Mouse (Mus musculus): ENCODE measurements around the gene Shh.

Gene Shh

DNA sequence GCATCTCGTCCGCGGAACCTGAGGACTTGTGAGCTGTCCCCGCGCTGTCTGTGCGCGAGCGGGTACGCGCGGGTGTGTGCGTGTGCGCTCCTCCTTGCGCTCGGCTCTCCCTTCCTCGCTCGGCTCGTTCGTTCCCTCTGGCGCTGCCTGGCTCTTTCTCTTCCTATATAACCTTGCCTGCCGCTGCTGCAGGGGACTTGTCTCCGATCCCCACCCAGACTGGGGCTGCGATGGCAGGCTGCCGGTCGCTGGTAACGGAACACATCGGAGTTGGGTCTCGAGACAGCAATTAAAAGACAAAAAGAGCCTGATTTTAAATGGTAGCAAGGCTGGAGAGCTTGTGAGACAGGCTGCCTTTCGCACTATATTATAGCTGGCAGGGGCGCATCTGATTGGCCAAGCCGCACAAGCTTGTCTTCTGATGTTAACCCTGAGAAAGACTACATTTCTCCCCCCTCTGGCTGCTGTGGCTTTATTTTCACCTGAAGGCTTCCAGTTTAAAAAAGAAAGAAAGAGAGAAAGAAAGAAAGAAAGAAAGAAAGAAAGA is at the start of gene Shh:
Gene Shh, minus strand, starts transcription at position 497 of the 547 bp plus-strand sequence.
- DNase-seq (ENCODE audit: low read depth, low spot score) = no peak

DNA sequence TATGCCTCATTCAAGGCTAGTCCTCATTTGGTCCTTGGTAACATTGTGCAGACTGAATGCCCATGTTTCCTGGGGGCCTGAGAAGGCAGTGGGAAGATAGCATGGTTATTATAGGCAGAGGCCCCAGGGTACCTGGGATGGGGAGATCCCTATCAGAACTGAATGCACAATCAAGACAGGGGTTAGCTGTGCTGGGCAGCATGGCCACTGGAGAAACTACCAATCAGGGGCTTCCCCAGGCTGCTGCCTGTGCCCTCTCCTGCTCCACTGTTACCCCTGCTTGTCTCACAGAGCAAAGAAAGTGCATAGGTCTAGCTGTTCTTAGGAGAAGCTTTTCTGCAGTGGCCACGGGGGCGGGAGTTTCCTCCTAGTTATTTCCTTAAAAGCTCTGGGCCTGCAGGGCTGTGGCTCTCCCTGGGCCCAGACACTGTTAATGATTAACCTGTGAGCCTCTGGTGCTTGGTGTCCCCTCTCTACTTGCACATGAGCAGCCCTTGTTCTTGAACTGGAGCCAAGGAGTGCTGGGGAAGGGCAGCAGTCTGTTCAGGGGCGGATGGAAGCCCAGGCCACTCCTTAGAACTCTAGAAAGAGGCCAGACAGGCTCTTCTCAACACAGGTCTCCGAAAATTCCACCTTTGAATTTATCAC is 33.9 kb upstream of the Shh start:
- DNase-seq (ENCODE audit: low read depth, low spot score) = no peak

DNA sequence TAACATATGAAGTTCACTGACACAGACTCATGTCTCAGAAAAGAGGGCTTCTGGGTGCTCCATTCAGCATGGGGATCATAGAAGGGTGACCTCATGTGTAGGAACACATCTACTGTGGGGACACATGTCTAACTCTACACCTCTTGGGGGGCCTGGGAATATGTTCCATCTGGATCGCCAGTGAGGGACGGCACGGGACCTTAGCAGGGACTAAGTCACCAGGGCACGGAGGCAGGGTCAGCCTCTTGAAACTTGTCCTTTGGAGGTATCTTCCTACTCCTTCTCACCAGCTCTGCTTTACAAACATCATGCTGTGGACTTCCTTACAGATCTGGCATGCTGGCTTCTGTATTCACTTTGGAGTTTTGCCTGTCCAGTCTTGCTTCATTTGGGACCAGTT is 31.8 kb upstream of the Shh start:
- DNase-seq (ENCODE audit: low read depth, low spot score) = no peak

- DNase-seq (ENCODE audit: low read depth, low spot score) = no peak
Observed at GRCm38 (mm10) chr5:28495712-28496650, 28.9 kb upstream of the Shh start.

GRCm38 (mm10) chr5:28493550-28493949 is 26.5 kb upstream of the Shh start:
- no peak for DNase-seq (ENCODE audit: low read depth, low spot score)

DNA sequence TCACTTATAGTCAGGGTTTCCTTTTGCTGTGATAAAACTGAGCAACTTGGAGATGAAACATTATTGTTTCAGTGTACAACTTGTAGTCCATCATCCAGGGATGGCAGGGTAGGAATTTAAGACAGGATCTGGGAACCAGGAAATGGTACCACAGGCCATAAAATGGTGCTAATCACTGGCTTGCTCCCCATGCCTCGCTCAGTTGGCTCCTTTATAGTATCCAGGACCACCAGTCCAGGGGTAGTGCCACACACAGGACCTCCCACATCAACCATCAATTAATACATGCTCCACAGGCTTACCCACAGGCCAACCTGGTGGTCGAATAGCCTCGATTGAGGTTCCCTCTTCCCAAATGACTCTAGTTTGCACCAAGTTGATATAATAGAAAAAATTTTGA is 15.9 kb upstream of the Shh start:
- DNase-seq (ENCODE audit: low read depth, low spot score) = no peak

GRCm38 (mm10) chr5:28481730-28482129 is 14.7 kb upstream of the Shh start:
- no peak for DNase-seq (ENCODE audit: low read depth, low spot score)

DNA sequence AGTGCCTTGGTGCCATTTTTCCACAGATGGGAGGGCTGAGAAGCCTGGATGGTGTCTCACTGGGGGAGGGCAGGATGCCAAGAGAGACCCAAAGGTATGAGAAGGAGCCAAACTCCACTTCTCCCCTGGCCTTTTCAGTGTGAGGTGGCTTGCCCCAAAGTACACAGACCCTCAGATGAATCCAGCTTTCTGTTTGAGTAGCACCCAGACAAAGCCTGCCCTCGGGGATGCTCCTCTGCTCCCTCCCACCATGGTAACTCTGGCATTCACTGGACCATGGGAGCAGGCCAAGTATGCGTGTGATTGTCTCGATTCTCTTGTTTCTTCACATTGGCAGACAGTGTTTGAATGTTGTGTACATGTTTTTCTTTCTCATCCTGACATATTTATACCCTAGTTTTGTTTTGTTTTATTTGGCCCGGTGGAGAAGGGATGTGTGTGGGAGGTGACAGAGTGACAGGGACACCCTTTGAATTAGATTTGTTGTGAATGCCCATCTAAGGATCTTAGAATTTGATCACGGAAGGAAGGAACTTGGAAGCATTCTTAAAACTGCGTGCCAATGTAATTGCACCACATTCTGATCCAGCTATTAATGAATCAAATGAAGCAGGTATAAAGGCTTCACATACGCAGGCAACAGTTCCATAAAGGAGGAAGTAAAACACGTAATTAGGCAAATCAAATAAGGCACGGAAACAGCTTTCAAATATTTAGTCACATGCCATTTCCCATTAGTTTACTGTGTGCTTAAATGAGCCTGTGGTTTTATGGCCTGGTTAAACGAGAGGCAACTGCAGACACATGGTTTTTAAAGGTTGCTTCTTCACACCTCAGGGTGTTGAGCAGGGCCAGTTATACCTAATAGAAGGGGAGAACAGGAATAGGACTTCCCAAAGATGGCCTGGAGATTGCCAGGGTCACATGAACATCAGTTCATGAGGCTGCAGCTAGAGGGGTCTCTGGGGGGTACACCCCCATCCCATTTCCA is 9.6 kb upstream of the Shh start:
- DNase-seq (ENCODE audit: low read depth, low spot score) = no peak

DNA sequence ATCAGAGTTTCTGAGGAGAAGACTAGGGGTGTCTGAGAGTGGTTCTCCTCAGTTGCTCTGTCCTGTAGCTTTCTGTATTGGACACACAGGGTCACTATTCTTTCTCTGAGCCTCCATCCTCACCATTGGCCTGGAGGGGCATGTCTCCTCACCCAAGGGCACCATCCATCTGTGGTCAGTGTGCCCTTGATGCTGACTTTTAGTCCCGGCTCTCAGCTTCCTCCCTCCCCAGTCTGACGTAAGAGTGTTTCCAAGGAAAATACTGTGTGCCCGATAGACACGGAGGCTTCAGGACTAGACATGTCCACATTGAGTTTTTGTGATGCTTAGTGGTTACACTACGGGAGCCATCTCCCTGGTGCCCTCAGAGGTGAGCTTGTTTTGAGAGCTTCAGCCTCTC is 6.5 kb upstream of the Shh start:
- no peak for DNase-seq (ENCODE audit: low read depth, low spot score)

DNA sequence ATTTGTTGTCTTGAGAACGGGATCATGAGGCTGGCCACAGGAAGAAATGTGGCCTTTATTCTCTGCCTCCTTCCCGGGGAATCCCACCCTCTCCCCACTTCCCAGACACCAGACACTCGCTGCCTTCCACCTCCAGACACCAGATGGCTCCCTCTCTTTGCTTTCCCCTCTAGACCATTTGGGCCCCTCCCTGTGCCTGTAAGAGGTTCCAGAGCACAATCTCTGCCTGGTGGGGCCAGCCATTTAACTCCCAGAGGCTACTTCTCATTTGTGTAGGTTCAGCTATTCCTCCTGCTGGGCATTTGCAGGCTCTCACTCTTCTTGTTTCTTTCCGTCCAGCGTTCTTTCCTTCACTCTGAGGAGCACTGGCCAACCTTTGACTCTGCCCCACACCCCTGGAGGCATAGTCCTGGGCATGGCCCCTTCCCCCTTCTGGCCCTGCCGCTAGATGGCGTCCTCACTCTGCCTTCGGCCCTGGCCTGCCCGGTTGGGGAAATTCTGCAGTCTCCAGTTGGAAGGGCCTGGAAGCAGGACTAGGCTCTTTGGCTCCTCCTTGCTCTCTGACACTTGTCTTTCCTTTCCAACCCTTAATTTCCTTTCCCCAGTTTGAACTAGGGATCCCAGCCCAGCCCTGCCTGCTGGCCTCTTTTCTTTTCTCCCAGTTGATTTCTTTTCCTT is 2.6 kb upstream of the Shh start:
- DNase-seq (ENCODE audit: low read depth, low spot score) = no peak

- DNase-seq (ENCODE audit: low read depth, low spot score) = no peak
Observed at GRCm38 (mm10) chr5:28466351-28466750, 705 bp downstream of the Shh start.

DNA sequence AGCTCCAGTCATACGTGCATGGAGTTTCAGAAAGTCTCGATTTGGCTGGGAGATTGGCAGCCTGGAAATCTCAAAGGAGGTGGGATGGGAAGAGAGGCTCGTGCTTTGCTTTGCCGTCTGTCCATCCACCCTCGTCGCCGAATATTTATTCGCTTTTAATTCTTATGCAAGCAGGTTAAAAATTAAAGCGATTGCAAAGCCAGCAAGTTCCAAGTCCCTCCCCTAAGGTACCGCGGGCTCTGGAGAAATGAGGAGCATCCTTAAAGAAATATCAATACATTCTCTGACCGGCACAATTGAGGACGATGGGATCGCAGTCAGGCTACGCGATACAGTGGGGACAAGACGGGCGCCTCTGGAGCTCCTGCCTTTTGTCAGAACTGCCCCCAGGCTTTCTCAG is 1.5 kb downstream of the Shh start:
- DNase-seq (ENCODE audit: low read depth, low spot score) = no peak

- DNase-seq (ENCODE audit: low read depth, low spot score) = no peak
Observed at GRCm38 (mm10) chr5:28465099-28465406, 2.0 kb downstream of the Shh start.

DNA sequence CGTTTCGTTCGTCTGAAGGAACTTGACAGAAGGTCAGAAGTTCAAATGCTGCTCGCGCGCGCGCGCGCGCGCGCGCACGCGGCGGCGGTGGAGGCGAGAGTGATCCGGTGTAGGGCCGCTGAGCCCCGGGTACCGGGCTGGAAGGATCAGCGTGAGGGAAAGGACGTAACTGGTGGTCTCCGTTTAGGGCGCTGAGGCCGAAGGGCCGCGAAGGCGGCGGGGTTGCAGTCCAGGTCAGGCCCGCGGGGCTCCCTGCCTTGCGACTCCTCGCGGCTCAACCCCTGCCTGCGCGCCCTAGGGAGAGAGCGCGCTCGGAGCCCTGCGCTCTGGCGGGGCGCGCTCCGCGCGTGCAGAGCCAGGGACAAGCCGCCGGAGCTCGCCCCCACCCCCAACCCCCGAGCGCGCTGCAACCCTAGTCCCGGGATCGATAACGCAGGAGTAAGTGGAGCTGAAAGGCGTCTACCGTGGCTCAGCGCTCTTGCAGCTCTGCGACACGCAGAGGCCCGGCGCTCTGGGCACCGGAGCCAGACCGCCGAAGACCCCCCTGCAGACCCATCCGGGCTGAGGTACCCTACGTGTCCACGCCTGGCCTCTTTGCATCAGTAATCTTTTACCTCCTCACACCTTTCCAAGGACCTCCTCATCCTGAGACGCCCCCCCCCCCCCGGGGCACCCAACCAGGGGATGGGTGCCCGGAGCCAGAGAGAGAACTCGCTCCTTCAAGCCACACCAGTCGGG is 2.5 kb downstream of the Shh start:
- DNase-seq (ENCODE audit: low read depth, low spot score) = no peak

DNA sequence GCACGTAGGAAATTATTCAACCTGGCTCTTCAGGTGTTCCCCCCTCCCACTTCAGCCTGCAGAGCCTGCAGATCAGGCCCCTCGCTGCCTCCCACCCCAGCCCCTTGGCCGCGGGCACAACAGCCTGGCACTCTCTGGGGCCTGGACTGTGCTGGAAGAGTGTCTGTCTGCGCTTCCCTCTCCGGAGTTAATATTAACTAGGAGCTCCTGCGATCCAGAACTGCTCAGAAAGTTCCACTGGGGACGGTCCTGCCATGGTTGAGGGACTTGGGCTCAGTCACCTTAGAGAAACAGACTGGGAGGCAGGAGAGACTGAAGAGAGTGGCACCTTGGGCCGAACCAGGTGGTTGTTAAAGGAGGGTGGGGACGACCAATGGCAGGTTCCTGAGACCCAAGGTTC is 3.4 kb downstream of the Shh start:
- DNase-seq (ENCODE audit: low read depth, low spot score) = no peak

GRCm38 (mm10) chr5:28462741-28463590 is 4.1 kb downstream of the Shh start:
- DNase-seq (ENCODE audit: low read depth, low spot score) = no peak

- no peak for DNase-seq (ENCODE audit: low read depth, low spot score)
Observed at GRCm38 (mm10) chr5:28461376-28461775, 5.7 kb downstream of the Shh start.

- no peak for DNase-seq (ENCODE audit: low read depth, low spot score)
Observed at GRCm38 (mm10) chr5:28460556-28461350, 6.3 kb downstream of the Shh start.
